Mouse (Mus musculus) macrophage (primary cell): ENCODE data around the gene Foxe1. TPM values are rescaled to one million over a fixed set of nuclear protein-coding genes. Genes with fewer than 3 reads are reported as not detected.

Experiments used
- H3K27ac ChIP-seq: fragments of 350-480 bp; formaldehyde crosslinking; 2 replicates; pipeline ENCODE4 v1.9.0; 2021
- H3K36me3 ChIP-seq: fragments of 350-480 bp; formaldehyde crosslinking; 2 replicates; pipeline ENCODE4 v1.9.0; 2021; ENCODE audit errors: inconsistent target
- H3K4me3 ChIP-seq: fragments of 350-480 bp; formaldehyde crosslinking; 2 replicates; pipeline ENCODE4 v1.9.0; 2021; ENCODE audit errors: inconsistent target
- H3K79me2 ChIP-seq: fragments of 350-480 bp; formaldehyde crosslinking; 2 replicates; pipeline ENCODE4 v1.9.0; 2021; ENCODE audit errors: inconsistent target
- whole genome bisulfite sequencing: methylation state at CpG from one replicate; pipeline ENCODE4 v1.1.7; 2026; ENCODE audit warnings: inconsistent platforms; ENCODE audit not compliant: missing documents; 5-methylcytosine and 5-hydroxymethylcytosine counted together
- polyA plus RNA-seq: library from polyadenylated mRNA; stranded (reverse); fragments of 250-400 nt; gene quantifications from 3 replicates; pipeline ENCODE4 v1.2.4, GENCODE M21; 2018; ENCODE audit warnings: inconsistent platforms

Foxe1 gene
- polyA plus RNA-seq, 1 experiment from 2014 or later, result not detected

- 83% methylated on average over 5 of the region's 5 CpGs for WGBS
- H3K36me3 ChIP-seq, result no peaks in the 10 kb centered on the region
- no peak overlapping the region for H3K27ac ChIP-seq
These were observed 17.8 kb downstream of the Foxe1 start for GRCm38 (mm10) chr4:46361258-46361657.

GRCm38 (mm10) chr4:46364360-46364759, 21.0 kb downstream of the Foxe1 start:
- Histone ChIP-seq H3K79me2 (no peaks in the 10 kb centered on the region), H3K27ac (no peak overlapping the region), H3K4me3 (no peak overlapping the region), H3K36me3 (no peaks in the 10 kb centered on the region)
- WGBS, result 94% methylated on average over 2 of the region's 2 CpGs

More at GRCm38 (mm10) chr4:46361258-46361657, 17.8 kb downstream of the Foxe1 start:
- Histone ChIP-seq H3K4me3 (no peak overlapping the region), H3K79me2 (no peaks in the 10 kb centered on the region)

GRCm38 (mm10) chr4:46367487-46367959, 24.1 kb downstream of the Foxe1 start:
- 35% methylated on average over 12 of the region's 12 CpGs for WGBS
- H3K27ac ChIP-seq, result no peak overlapping the region
- no peaks in the 10 kb centered on the region for H3K79me2 ChIP-seq
- H3K36me3 ChIP-seq, result no peaks in the 10 kb centered on the region
- no peak overlapping the region for H3K4me3 ChIP-seq

GRCm38 (mm10) chr4:46369070-46369469, 25.7 kb downstream of the Foxe1 start:
- Histone ChIP-seq H3K27ac (no peak overlapping the region), H3K79me2 (no peaks in the 10 kb centered on the region), H3K36me3 (no peaks in the 10 kb centered on the region), H3K4me3 (no peak overlapping the region)
- whole genome bisulfite sequencing, result 65% methylated on average over 4 of the region's 4 CpGs

- no peaks in the 10 kb centered on the region for H3K36me3 ChIP-seq
- 40% methylated on average over 6 of the region's 6 CpGs for WGBS
- H3K4me3 ChIP-seq, result no peak overlapping the region
- no peaks in the 10 kb centered on the region for H3K79me2 ChIP-seq
- no peak overlapping the region for H3K27ac ChIP-seq
These were observed 27.0 kb downstream of the Foxe1 start for GRCm38 (mm10) chr4:46370406-46370805.

GRCm38 (mm10) chr4:46371030-46371429, 27.6 kb downstream of the Foxe1 start:
- no peak overlapping the region for H3K4me3 ChIP-seq
- WGBS, result 15% methylated on average over 16 of the region's 19 CpGs
- H3K79me2 ChIP-seq, result no peaks in the 10 kb centered on the region
- H3K27ac ChIP-seq, result no peak overlapping the region
- no peaks in the 10 kb centered on the region; the same call in 1 of the 2 replicates for H3K36me3 ChIP-seq

- H3K4me3 ChIP-seq, result no peak overlapping the region
- H3K36me3 ChIP-seq, result peaks cover 34% of the 10 kb centered on the region; the same call in 1 of the 2 replicates
- 61% methylated on average over 6 of the region's 6 CpGs for WGBS
- no peaks in the 10 kb centered on the region for H3K79me2 ChIP-seq
- no peak overlapping the region for H3K27ac ChIP-seq
These were observed 31.0 kb downstream of the Foxe1 start for GRCm38 (mm10) chr4:46374455-46374854.

GRCm38 (mm10) chr4:46374869-46375368, 31.5 kb downstream of the Foxe1 start:
- Histone ChIP-seq H3K79me2 (no peaks in the 10 kb centered on the region), H3K27ac (no peak overlapping the region), H3K4me3 (no peak overlapping the region; the same call in 1 of the 2 replicates), H3K36me3 (peaks cover 39% of the 10 kb centered on the region; the same call in 1 of the 2 replicates)
- WGBS, result 26% methylated on average over 22 of the region's 22 CpGs

- WGBS, result 0% methylated on average over 5 of the region's 5 CpGs
- peaks cover 19% of the 10 kb centered on the region; the same call in 1 of the 2 replicates for H3K36me3 ChIP-seq
These were observed 45.1 kb downstream of the Foxe1 start for GRCm38 (mm10) chr4:46388556-46388955.

GRCm38 (mm10) chr4:46389013-46389611, 45.7 kb downstream of the Foxe1 start, which contains the start of gene Trmo:
TSS of gene Trmo (minus strand) at chr4:46389437.
- Histone ChIP-seq H3K4me3 (peak within 1 kb of the TSS; percentile 79), H3K79me2 (peaks cover 25% of the 10 kb centered on the region), H3K27ac (peak within 1 kb of the TSS; percentile 90), H3K36me3 (peaks cover 14% of the 10 kb centered on the region; the same call in 1 of the 2 replicates)
- under 1% methylated on average over 56 of the region's 56 CpGs for WGBS

More at GRCm38 (mm10) chr4:46388556-46388955, 45.1 kb downstream of the Foxe1 start:
- Histone ChIP-seq H3K4me3 (peak overlapping the region; percentile 79), H3K27ac (peak overlapping the region; percentile 90), H3K79me2 (peaks cover 25% of the 10 kb centered on the region)

GRCm38 (mm10) chr4:46389612-46390341, 46.4 kb downstream of the Foxe1 start:
- peaks cover 25% of the 10 kb centered on the region for H3K79me2 ChIP-seq
- H3K4me3 ChIP-seq, result peak overlapping the region; percentile 79
- whole genome bisulfite sequencing, result under 1% methylated on average over 24 of the region's 24 CpGs
- peak overlapping the region; percentile 90 for H3K27ac ChIP-seq
- H3K36me3 ChIP-seq, result peaks cover 9% of the 10 kb centered on the region; the same call in 1 of the 2 replicates

- Histone ChIP-seq H3K36me3 (peaks cover 5% of the 10 kb centered on the region; the same call in 1 of the 2 replicates), H3K4me3 (peak overlapping the region; percentile 79), H3K27ac (peak overlapping the region; percentile 90), H3K79me2 (peaks cover 25% of the 10 kb centered on the region)
- 16% methylated on average over 9 of the region's 9 CpGs for WGBS
These were observed 47.1 kb downstream of the Foxe1 start for GRCm38 (mm10) chr4:46390390-46390970.

GRCm38 (mm10) chr4:46394388-46394787, 51.0 kb downstream of the Foxe1 start:
- Histone ChIP-seq H3K27ac (no peak overlapping the region), H3K4me3 (no peak overlapping the region), H3K79me2 (no peaks in the 10 kb centered on the region), H3K36me3 (no peaks in the 10 kb centered on the region)
- 100% methylated on average over 2 of the region's 2 CpGs for WGBS

GRCm38 (mm10) chr4:46395736-46396135, 52.3 kb downstream of the Foxe1 start:
- H3K27ac ChIP-seq, result no peak overlapping the region
- H3K79me2 ChIP-seq, result no peaks in the 10 kb centered on the region
- no peak overlapping the region for H3K4me3 ChIP-seq
- 94% methylated on average over 5 of the region's 5 CpGs for WGBS
- no peaks in the 10 kb centered on the region for H3K36me3 ChIP-seq
